Mouse (Mus musculus) erythroblast, embryonic 14.5 days (primary cell): ENCODE results near the gene Trpv3.

Experiments
- GATA1 ChIP-seq: IDR thresholded peaks from 2 replicates; pipeline ENCODE4 v1.6.1; 2012; ENCODE audit warnings: low read length, inconsistent platforms, mixed read lengths
- TAL1 ChIP-seq: IDR thresholded peaks from 3 replicates; pipeline ENCODE4 v1.6.1; 2012; ENCODE audit warnings: low read length, inconsistent platforms, mixed read lengths

GRCm38 (mm10) chr11:73336919-73337318 is 69.7 kb downstream of the Trpv3 start:
- TF ChIP-seq GATA1 (no peak), TAL1 (no peak)
